Mouse (Mus musculus) heart, embryonic 15.5 days (tissue): Measurements from ENCODE around the gene Unc79. TPM values are rescaled to one million over a fixed set of nuclear protein-coding genes. Genes with fewer than 3 reads are reported as not detected.

ENCODE experiments used
- ATAC-seq: fragments of 200-750 bp; cut with Nextera tagmentation; replicated peaks from 2 replicates; pipeline ENCODE4 v1.8.0; 2017; ENCODE audit warnings: low read depth, moderate TSS enrichment; ENCODE audit not compliant: insufficient number of reproducible peaks, insufficient read depth, low FRiP score
- H3K27ac ChIP-seq: fragments of 300-500 bp; sonication (generic); 2 replicates; pipeline ENCODE4 v1.5.1; 2015; ENCODE audit warnings: mild to moderate bottlenecking, inconsistent platforms
- H3K27me3 ChIP-seq: fragments of 300-500 bp; sonication (generic); 2 replicates; pipeline ENCODE4 v1.6.1; 2015; ENCODE audit warnings: inconsistent platforms
- H3K36me3 ChIP-seq: fragments of 300-500 bp; sonication (generic); 2 replicates; pipeline ENCODE4 v1.6.1; 2015; ENCODE audit warnings: mild to moderate bottlenecking, inconsistent platforms
- H3K4me1 ChIP-seq: fragments of 300-500 bp; sonication (generic); replicated peaks from 2 replicates; pipeline ENCODE4 v1.6.1; 2015; ENCODE audit warnings: inconsistent platforms
- H3K4me2 ChIP-seq: fragments of 300-500 bp; sonication (generic); 2 replicates; pipeline ENCODE4 v1.6.1; 2015; ENCODE audit warnings: inconsistent platforms, mild to moderate bottlenecking, moderate library complexity
- H3K4me3 ChIP-seq: fragments of 300-500 bp; sonication (generic); 2 replicates; pipeline ENCODE4 v1.5.1; 2015; ENCODE audit warnings: mild to moderate bottlenecking, inconsistent platforms
- H3K9ac ChIP-seq: fragments of 300-500 bp; sonication (generic); 2 replicates; pipeline ENCODE4 v1.6.1; 2015; ENCODE audit warnings: mild to moderate bottlenecking, inconsistent platforms
- H3K9me3 ChIP-seq: fragments of 300-500 bp; sonication (generic); replicated peaks from 2 replicates; pipeline ENCODE4 v1.6.1; 2016; ENCODE audit warnings: inconsistent platforms
- WGBS: fragments of 180-500 bp; shearing (Covaris S2); methylation state at CpG from one replicate; pipeline ENCODE4 v1.1.7; 2015; ENCODE audit warnings: mixed read lengths; 5-methylcytosine and 5-hydroxymethylcytosine counted together
- polyA plus RNA-seq: library from polyadenylated mRNA; unstranded; fragments of >200 nt; fragmentation: Nextera tagmentation; extraction: Ambion mirVana; gene quantifications from 2 replicates; pipeline ENCODE4 v1.2.1, GENCODE M21; 2015

Unc79 gene
- polyA plus RNA-seq, 1 experiment from 2014 or later, result 0.16 TPM

DNA sequence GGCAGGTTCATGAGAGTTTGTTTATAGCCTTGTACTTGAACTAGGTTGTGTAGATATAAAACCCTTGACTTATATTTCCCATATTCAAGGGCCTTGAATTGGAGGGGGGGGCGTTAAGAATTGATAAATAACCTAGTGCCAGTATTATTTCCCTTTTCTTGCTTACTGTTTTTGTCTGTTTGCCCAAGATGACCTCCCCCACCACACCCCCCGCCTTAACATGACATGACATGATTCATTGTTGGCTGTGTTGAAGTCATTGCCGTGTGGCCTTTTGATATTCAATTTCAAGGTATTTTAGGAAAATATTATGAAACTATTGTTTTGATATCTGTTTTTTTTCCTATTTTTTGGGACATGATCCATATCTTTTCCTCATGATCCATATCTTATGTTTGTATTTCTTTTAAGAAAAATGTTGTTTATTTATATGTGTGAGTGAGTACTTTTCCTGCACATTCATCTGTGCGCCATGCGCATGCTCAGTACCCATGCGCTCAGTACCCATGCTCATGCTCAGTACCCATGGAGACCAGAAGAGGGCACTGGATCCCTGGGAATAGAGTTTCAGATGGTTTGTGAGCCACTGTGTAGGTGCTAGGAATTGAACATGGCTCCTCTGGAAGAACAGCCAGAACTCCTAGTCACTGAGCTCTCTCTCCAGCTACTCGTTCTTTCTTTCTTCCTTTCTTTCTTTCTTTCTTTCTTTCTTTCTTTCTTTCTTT lies 11.6 kb downstream of the Unc79 start:
- WGBS, result 82% methylated on average over 7 of the region's 7 CpGs
- ATAC-seq, result no peak
- Histone ChIP-seq H3K4me3 (no peak overlapping the region), H3K27me3 (no peaks in the 10 kb centered on the region), H3K4me2 (no peak overlapping the region), H3K36me3 (no peaks in the 10 kb centered on the region), H3K4me1 (no peaks in the 10 kb centered on the region), H3K27ac (no peak overlapping the region), H3K9ac (no peak overlapping the region), H3K9me3 (no peaks in the 10 kb centered on the region)

DNA sequence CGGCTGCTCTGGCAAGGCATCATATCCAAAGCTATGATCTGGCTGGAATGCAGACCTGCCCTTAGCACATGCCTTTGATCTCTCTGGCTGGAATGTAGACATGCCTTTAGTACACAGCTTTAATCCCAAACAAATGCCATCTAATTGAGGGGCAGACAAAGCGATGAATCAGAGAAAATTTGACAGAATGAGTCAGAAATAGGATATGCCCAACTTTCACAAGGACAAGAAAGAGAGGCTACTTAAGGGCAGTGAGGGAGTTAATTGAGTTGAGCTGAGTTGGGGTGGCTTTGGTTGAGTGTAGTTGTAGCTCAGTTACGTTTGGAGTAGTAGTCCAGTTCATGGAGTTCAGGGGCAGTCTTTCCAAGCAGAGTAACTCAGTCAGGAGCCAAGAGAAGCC lies 12.4 kb downstream of the Unc79 start:
- no peaks in the 10 kb centered on the region for H3K4me1 ChIP-seq
- H3K27me3 ChIP-seq, result no peaks in the 10 kb centered on the region
- H3K9me3 ChIP-seq, result no peaks in the 10 kb centered on the region
- H3K36me3 ChIP-seq, result no peaks in the 10 kb centered on the region
- H3K9ac ChIP-seq, result no peak overlapping the region
- H3K4me2 ChIP-seq, result no peak overlapping the region
- H3K4me3 ChIP-seq, result no peak overlapping the region
- 53% methylated on average over 3 of the region's 3 CpGs for WGBS
- no peak for ATAC-seq
- no peak overlapping the region for H3K27ac ChIP-seq

DNA sequence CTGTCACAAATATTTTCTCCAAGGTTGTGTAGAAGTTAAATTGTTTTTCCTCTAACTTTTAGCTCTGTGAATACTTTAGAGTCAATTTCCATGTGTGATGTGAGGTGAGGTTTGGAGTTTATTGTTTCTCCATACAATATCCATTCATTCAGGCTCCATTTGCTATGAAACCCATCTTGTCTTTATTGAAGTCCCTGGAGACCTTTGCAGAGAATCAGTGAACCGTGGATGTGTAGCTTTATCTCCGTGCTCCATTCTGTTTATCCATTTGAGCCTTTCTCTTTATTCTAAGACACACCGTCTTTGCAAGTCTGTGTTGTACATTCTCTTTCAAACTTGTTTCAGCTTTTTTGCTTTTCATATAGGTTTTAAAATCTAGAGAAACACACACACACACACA lies 15.8 kb downstream of the Unc79 start:
- Histone ChIP-seq H3K4me3 (no peak overlapping the region), H3K4me1 (no peaks in the 10 kb centered on the region), H3K9me3 (no peaks in the 10 kb centered on the region), H3K36me3 (no peaks in the 10 kb centered on the region), H3K9ac (no peak overlapping the region), H3K27ac (no peak overlapping the region), H3K27me3 (no peaks in the 10 kb centered on the region), H3K4me2 (no peak overlapping the region)
- ATAC-seq, result no peak
- 73% methylated on average over 3 of the region's 3 CpGs for WGBS

DNA sequence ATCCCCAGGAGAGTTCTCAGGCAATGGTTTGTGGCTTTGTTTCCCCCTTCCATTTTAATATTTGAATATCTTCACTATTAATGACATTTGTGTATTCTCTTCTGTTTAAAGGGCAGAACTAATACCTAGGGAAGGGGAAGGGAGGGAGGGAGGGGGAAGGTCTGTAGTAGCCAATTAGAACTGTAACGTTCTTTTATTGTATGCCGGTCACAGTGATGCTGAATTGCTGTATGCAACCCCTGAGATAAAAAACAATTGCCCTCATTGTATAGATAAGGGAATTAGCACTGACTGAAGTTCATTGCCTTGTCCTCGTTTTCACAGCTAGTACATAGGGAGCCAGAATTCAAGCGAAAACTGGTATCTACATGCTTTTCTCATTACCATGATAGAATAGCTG lies 31.9 kb downstream of the Unc79 start:
- 57% methylated on average over 4 of the region's 4 CpGs for WGBS

DNA sequence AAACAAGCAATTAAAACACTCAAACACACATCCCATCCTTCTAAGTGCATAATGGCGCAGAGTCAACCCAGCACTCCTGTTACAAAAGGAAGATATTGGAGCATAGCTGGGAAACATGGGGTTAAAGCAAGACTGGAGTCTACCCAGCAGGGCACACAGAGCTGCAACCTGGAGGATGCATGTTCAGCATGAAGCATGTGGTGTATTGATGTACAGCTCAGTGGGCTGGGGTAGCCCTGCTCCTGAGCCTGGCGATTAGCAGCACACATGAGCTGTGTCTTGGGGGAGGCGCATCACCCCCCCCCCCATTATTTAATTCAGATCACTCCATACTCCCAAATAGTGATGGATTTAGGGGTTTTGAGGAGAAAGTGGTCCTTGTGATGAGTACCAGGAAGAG lies 32.9 kb downstream of the Unc79 start:
- no peak overlapping the region for H3K4me3 ChIP-seq
- H3K4me1 ChIP-seq, result no peaks in the 10 kb centered on the region
- H3K9me3 ChIP-seq, result no peaks in the 10 kb centered on the region
- H3K4me2 ChIP-seq, result no peak overlapping the region
- 81% methylated on average over 3 of the region's 3 CpGs for WGBS
- H3K36me3 ChIP-seq, result no peaks in the 10 kb centered on the region
- no peak overlapping the region for H3K9ac ChIP-seq
- H3K27me3 ChIP-seq, result no peaks in the 10 kb centered on the region
- H3K27ac ChIP-seq, result no peak overlapping the region
- ATAC-seq, result no peak

More for the DNA sequence above, 31.9 kb downstream of the Unc79 start:
- Histone ChIP-seq H3K27ac (no peak overlapping the region), H3K9ac (no peak overlapping the region), H3K36me3 (no peaks in the 10 kb centered on the region), H3K9me3 (no peaks in the 10 kb centered on the region), H3K4me3 (no peak overlapping the region), H3K4me2 (no peak overlapping the region), H3K4me1 (no peaks in the 10 kb centered on the region), H3K27me3 (no peaks in the 10 kb centered on the region)
- ATAC-seq, result no peak

DNA sequence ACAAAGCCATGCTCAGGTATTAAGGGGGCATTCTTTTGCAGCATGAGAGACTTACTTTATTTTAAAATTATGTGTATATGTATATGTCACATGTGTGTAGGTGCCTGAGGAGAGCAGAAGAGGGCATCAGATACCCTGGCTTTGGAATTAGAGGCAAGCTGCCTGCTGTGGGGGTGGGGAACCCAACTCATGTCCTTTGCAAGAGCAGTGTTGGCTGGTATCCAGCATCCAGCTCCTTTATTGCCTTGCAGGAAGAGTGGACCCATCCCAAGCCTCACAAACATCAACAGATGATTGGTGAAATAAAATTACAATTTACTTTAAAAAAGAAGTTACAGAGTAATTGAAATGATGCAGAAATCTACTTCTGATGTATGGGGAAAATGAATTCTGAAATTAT lies 36.7 kb downstream of the Unc79 start:
- Histone ChIP-seq H3K4me3 (no peak overlapping the region), H3K27me3 (no peaks in the 10 kb centered on the region), H3K4me1 (no peaks in the 10 kb centered on the region), H3K9me3 (no peaks in the 10 kb centered on the region), H3K4me2 (no peak overlapping the region), H3K27ac (no peak overlapping the region), H3K9ac (no peak overlapping the region), H3K36me3 (no peaks in the 10 kb centered on the region)
- no peak for ATAC-seq

DNA sequence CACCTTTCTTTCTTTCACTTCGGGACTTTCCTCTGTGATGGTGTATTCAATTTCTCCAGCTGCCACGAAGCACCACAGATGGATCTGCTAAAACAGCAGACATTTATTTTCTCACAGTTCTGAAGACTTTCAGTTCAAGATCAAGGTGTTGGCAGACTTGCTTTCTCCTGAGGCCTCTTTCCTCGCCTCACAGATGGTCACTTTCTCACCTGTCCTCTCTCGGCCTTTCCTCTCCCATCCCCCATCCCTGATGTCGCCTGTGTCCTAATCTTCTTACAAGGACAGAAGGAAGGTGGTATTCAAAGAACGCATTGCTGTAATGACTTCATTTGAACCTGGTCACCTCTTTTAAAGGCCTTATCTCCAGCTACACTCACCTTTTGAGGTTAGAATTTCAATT lies 39.1 kb downstream of the Unc79 start:
- ATAC-seq, result no peak
- no peaks in the 10 kb centered on the region for H3K36me3 ChIP-seq
- H3K4me3 ChIP-seq, result no peak overlapping the region
- no peaks in the 10 kb centered on the region for H3K4me1 ChIP-seq
- H3K9ac ChIP-seq, result no peak overlapping the region
- no peak overlapping the region for H3K27ac ChIP-seq
- no peaks in the 10 kb centered on the region for H3K9me3 ChIP-seq
- H3K4me2 ChIP-seq, result no peak overlapping the region
- H3K27me3 ChIP-seq, result no peaks in the 10 kb centered on the region
- WGBS, result 60% methylated on average over 6 of the region's 6 CpGs

DNA sequence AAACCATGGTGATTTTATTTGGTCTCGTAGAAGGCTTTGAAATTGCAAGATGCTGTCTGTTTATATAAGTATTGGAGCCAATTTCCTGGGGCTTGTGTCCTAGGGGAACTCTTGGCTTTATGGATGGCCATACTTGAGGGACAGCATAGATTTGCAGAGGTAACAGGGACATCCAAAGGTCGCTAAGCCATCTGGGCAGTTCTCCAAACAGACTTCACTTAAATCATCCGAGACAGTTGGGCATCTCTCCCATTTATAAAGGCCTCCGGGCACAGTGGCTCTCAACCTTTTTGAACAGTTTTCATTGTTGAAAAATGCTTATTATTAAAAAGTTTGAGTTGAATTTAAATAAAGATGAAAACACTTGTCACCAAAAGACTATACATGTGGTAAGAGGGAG lies 59.8 kb downstream of the Unc79 start:
- Histone ChIP-seq H3K36me3 (no peaks in the 10 kb centered on the region), H3K4me1 (no peaks in the 10 kb centered on the region), H3K27ac (no peak overlapping the region), H3K9me3 (no peaks in the 10 kb centered on the region), H3K4me2 (no peak overlapping the region), H3K4me3 (no peak overlapping the region), H3K9ac (no peak overlapping the region), H3K27me3 (no peaks in the 10 kb centered on the region)
- 47% methylated on average over 4 of the region's 4 CpGs for WGBS
- no peak for ATAC-seq

DNA sequence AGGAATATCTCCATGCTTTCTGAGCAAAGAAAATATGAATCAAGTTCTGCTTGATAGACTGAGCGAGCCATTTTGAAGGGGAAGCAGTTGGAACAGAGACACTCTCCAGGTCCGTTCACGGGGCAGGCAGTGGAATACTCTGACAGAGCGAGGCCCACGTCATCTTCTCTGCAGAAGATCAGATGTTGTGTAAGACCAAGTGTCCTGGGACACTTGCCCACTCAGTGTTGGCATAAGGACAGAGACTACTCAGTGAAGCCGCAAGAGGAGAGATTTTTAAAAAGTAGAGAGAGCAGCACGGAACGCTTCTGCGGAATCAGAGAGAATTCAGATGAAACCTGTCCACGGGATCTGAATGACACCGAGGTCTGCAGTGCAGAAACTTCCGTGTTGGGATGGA lies 69.5 kb downstream of the Unc79 start:
- no peaks in the 10 kb centered on the region for H3K36me3 ChIP-seq
- no peaks in the 10 kb centered on the region for H3K4me1 ChIP-seq
- no peak overlapping the region for H3K9ac ChIP-seq
- H3K4me3 ChIP-seq, result no peak overlapping the region
- no peak overlapping the region for H3K4me2 ChIP-seq
- 87% methylated on average over 12 of the region's 12 CpGs for WGBS
- no peaks in the 10 kb centered on the region for H3K27me3 ChIP-seq
- H3K27ac ChIP-seq, result no peak overlapping the region
- no peaks in the 10 kb centered on the region for H3K9me3 ChIP-seq
- ATAC-seq, result no peak

DNA sequence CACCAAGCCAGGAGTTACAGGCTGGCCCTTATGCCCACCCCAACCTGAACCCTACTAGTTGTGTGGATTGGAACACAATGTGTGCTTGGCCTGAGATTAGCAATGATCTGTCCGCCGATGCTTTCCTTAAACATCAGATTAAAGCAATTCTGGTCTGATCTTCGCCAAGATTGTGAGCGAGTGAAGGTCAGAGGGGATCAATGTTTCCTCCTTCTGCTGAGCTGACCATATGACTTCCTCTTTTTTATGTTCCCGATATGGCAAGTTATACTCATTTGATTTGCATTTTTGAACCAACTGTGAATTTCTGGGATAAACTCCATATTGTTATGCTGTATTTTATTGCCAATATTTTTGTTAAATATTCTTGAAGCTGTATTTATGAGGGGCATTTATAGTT lies 88.0 kb downstream of the Unc79 start:
- Histone ChIP-seq H3K9ac (no peak overlapping the region), H3K9me3 (no peaks in the 10 kb centered on the region), H3K27me3 (no peaks in the 10 kb centered on the region), H3K4me2 (no peak overlapping the region), H3K4me3 (no peak overlapping the region), H3K4me1 (no peaks in the 10 kb centered on the region), H3K27ac (no peak overlapping the region), H3K36me3 (no peaks in the 10 kb centered on the region)
- 66% methylated on average over 5 of the region's 5 CpGs for WGBS
- ATAC-seq, result no peak

DNA sequence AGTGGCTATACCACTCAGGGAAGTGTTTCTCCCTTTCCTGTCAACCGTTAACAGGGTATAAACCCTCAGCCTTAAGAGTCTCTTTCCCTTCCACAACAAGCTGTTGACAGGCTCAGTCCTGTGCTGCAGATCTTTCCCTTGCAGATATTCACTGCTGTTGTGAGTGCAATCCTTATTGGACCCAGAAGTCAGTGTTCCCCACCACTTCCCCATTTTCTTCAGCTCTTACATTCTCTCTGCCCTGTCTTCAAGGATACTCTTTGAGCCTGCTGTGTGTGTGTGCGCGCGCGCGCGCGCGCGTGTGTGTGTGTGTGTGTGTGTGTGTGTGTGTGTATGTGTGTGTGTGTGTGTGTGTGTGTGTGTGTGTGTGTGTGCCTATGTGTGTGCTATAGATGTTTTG lies 90.7 kb downstream of the Unc79 start:
- H3K4me3 ChIP-seq, result no peak overlapping the region
- no peaks in the 10 kb centered on the region for H3K4me1 ChIP-seq
- 89% methylated on average over 10 of the region's 10 CpGs for WGBS
- no peak overlapping the region for H3K4me2 ChIP-seq
- no peaks in the 10 kb centered on the region for H3K36me3 ChIP-seq
- H3K9me3 ChIP-seq, result no peaks in the 10 kb centered on the region
- H3K27ac ChIP-seq, result no peak overlapping the region
- H3K27me3 ChIP-seq, result no peaks in the 10 kb centered on the region
- ATAC-seq, result no peak
- no peak overlapping the region for H3K9ac ChIP-seq

DNA sequence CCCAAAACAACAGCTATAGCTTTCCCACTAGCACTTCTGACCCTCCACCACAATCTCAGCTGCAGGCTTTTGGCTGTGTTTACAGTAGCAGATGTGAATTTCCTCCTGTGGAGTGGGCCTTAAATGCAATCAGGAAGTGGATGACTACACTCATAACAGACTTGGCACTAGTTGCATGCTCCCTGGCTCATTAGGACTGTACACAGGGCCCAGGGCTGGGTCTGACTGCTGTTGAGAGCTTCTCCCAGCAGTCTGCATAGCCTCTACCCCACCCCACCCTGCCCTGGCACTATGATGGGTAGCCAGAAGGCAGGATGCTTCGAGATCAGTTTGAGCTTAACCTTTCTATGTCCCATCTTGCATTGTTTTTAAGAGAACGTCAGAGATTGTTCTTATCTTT lies 91.5 kb downstream of the Unc79 start:
- no peak overlapping the region for H3K4me3 ChIP-seq

More for the DNA sequence above, 91.5 kb downstream of the Unc79 start:
- Histone ChIP-seq H3K27ac (no peak overlapping the region), H3K4me1 (no peaks in the 10 kb centered on the region), H3K9ac (no peak overlapping the region), H3K4me2 (no peak overlapping the region), H3K27me3 (no peaks in the 10 kb centered on the region), H3K9me3 (no peaks in the 10 kb centered on the region), H3K36me3 (no peaks in the 10 kb centered on the region)
- no peak for ATAC-seq
- 61% methylated on average over 2 of the region's 2 CpGs for WGBS
